Mouse (Mus musculus): Measurements from ENCODE around the gene Phactr2. TPM values are rescaled to one million over a fixed set of nuclear protein-coding genes. Genes with fewer than 3 reads are reported as not detected.

Gene Phactr2
- polyA plus RNA-seq, 1 experiment from 2014 or later = 41.5 TPM

GRCm38 (mm10) chr10:13271716-13272115, 202.5 kb downstream of the Phactr2 start:
- WGBS = 76% methylated on average over 8 of the region's 8 CpGs

GRCm38 (mm10) chr10:13271099-13271498, 203.1 kb downstream of the Phactr2 start:
- no peaks in the 10 kb centered on the region for H3K4me1 ChIP-seq (ENCODE audit: control insufficient read depth, insufficient read depth, low read length)
- H3K36me3 ChIP-seq (ENCODE audit: control insufficient read depth, insufficient read depth, low read length) = no peaks in the 10 kb centered on the region
- H3K9me3 ChIP-seq (ENCODE audit: control insufficient read depth, low read length) = no peaks in the 10 kb centered on the region
- no peak overlapping the region for H3K4me3 ChIP-seq (ENCODE audit: low read length)
- H3K4me2 ChIP-seq (replicated peaks; ENCODE audit: low read depth, low read length) = no peak overlapping the region
- no peak overlapping the region for H3K27ac ChIP-seq (ENCODE audit: low read depth, low read length)
- no peak for ATAC-seq (ENCODE audit: low FRiP score, low TSS enrichment)
- no peak overlapping the region for H3K9ac ChIP-seq (ENCODE audit: low read depth, low read length)
- no peaks in the 10 kb centered on the region for H3K27me3 ChIP-seq (ENCODE audit: control insufficient read depth, insufficient read depth, low read length)
- 42% methylated on average over 7 of the region's 7 CpGs for WGBS

More at GRCm38 (mm10) chr10:13271716-13272115, 202.5 kb downstream of the Phactr2 start:
- Histone ChIP-seq H3K27me3 (ENCODE audit: control insufficient read depth, insufficient read depth, low read length) (no peaks in the 10 kb centered on the region), H3K4me1 (ENCODE audit: control insufficient read depth, insufficient read depth, low read length) (no peaks in the 10 kb centered on the region), H3K27ac (ENCODE audit: low read depth, low read length) (no peak overlapping the region), H3K4me3 (ENCODE audit: low read length) (no peak overlapping the region), H3K9me3 (ENCODE audit: control insufficient read depth, low read length) (no peaks in the 10 kb centered on the region), H3K9ac (ENCODE audit: low read depth, low read length) (no peak overlapping the region), H3K36me3 (ENCODE audit: control insufficient read depth, insufficient read depth, low read length) (no peaks in the 10 kb centered on the region), H3K4me2 (replicated peaks; ENCODE audit: low read depth, low read length) (no peak overlapping the region)
- no peak for ATAC-seq (ENCODE audit: low FRiP score, low TSS enrichment)

GRCm38 (mm10) chr10:13270270-13270669, 203.9 kb downstream of the Phactr2 start:
- Histone ChIP-seq H3K36me3 (ENCODE audit: control insufficient read depth, insufficient read depth, low read length) (no peaks in the 10 kb centered on the region), H3K9ac (ENCODE audit: low read depth, low read length) (no peak overlapping the region), H3K4me3 (ENCODE audit: low read length) (no peak overlapping the region), H3K9me3 (ENCODE audit: control insufficient read depth, low read length) (no peaks in the 10 kb centered on the region), H3K27ac (ENCODE audit: low read depth, low read length) (no peak overlapping the region), H3K4me1 (ENCODE audit: control insufficient read depth, insufficient read depth, low read length) (no peaks in the 10 kb centered on the region), H3K4me2 (replicated peaks; ENCODE audit: low read depth, low read length) (no peak overlapping the region), H3K27me3 (ENCODE audit: control insufficient read depth, insufficient read depth, low read length) (no peaks in the 10 kb centered on the region)
- no peak for ATAC-seq (ENCODE audit: low FRiP score, low TSS enrichment)
- WGBS = 74% methylated on average over 7 of the region's 7 CpGs

- H3K4me1 ChIP-seq (ENCODE audit: control insufficient read depth, insufficient read depth, low read length) = peaks cover 14% of the 10 kb centered on the region
- WGBS = 85% methylated on average over 3 of the region's 3 CpGs
- ATAC-seq (ENCODE audit: low FRiP score, low TSS enrichment) = no peak
- H3K4me2 ChIP-seq (replicated peaks; ENCODE audit: low read depth, low read length) = no peak overlapping the region
- H3K27me3 ChIP-seq (ENCODE audit: control insufficient read depth, insufficient read depth, low read length) = no peaks in the 10 kb centered on the region
- H3K9me3 ChIP-seq (ENCODE audit: control insufficient read depth, low read length) = no peaks in the 10 kb centered on the region
- H3K9ac ChIP-seq (ENCODE audit: low read depth, low read length) = no peak overlapping the region
- peaks cover 2% of the 10 kb centered on the region; the same call in 1 of the 2 replicates for H3K36me3 ChIP-seq (ENCODE audit: control insufficient read depth, insufficient read depth, low read length)
- H3K4me3 ChIP-seq (ENCODE audit: low read length) = no peak overlapping the region
- H3K27ac ChIP-seq (ENCODE audit: low read depth, low read length) = no peak overlapping the region
Measured at GRCm38 (mm10) chr10:13259251-13259650, 215.0 kb downstream of the Phactr2 start.

GRCm38 (mm10) chr10:13256196-13256595, 218.0 kb downstream of the Phactr2 start:
- 61% methylated on average over 7 of the region's 7 CpGs for WGBS
- Histone ChIP-seq H3K4me3 (ENCODE audit: low read length) (no peak overlapping the region), H3K27me3 (ENCODE audit: control insufficient read depth, insufficient read depth, low read length) (no peaks in the 10 kb centered on the region), H3K9ac (ENCODE audit: low read depth, low read length) (no peak overlapping the region), H3K9me3 (ENCODE audit: control insufficient read depth, low read length) (no peaks in the 10 kb centered on the region), H3K4me1 (ENCODE audit: control insufficient read depth, insufficient read depth, low read length) (peaks cover 14% of the 10 kb centered on the region), H3K27ac (ENCODE audit: low read depth, low read length) (0 out of 2 replicates have a peak overlapping the region, but pooled peaks have one; percentile 17), H3K4me2 (replicated peaks; ENCODE audit: low read depth, low read length) (no peak overlapping the region), H3K36me3 (ENCODE audit: control insufficient read depth, insufficient read depth, low read length) (peaks cover 14% of the 10 kb centered on the region)
- ATAC-seq (ENCODE audit: low FRiP score, low TSS enrichment) = 0 out of 2 replicates have a peak, but pooled peaks have one; percentile 55

- no peaks in the 10 kb centered on the region for H3K27me3 ChIP-seq (ENCODE audit: control insufficient read depth, insufficient read depth, low read length)
- WGBS = 45% methylated on average over 2 of the region's 2 CpGs
- no peak overlapping the region for H3K4me3 ChIP-seq (ENCODE audit: low read length)
- no peak for ATAC-seq (ENCODE audit: low FRiP score, low TSS enrichment)
- no peak overlapping the region for H3K9ac ChIP-seq (ENCODE audit: low read depth, low read length)
- H3K27ac ChIP-seq (ENCODE audit: low read depth, low read length) = no peak overlapping the region
- H3K9me3 ChIP-seq (ENCODE audit: control insufficient read depth, low read length) = no peaks in the 10 kb centered on the region
- H3K4me2 ChIP-seq (replicated peaks; ENCODE audit: low read depth, low read length) = no peak overlapping the region
- H3K4me1 ChIP-seq (ENCODE audit: control insufficient read depth, insufficient read depth, low read length) = no peaks in the 10 kb centered on the region
- H3K36me3 ChIP-seq (ENCODE audit: control insufficient read depth, insufficient read depth, low read length) = peaks cover 24% of the 10 kb centered on the region
Measured at GRCm38 (mm10) chr10:13250280-13250679, 223.9 kb downstream of the Phactr2 start.

- Histone ChIP-seq H3K4me2 (replicated peaks; ENCODE audit: low read depth, low read length) (no peak overlapping the region), H3K36me3 (ENCODE audit: control insufficient read depth, insufficient read depth, low read length) (peaks cover 28% of the 10 kb centered on the region), H3K4me1 (ENCODE audit: control insufficient read depth, insufficient read depth, low read length) (no peaks in the 10 kb centered on the region; the same call in 1 of the 2 replicates), H3K4me3 (ENCODE audit: low read length) (no peak overlapping the region), H3K27ac (ENCODE audit: low read depth, low read length) (no peak overlapping the region), H3K27me3 (ENCODE audit: control insufficient read depth, insufficient read depth, low read length) (no peaks in the 10 kb centered on the region), H3K9me3 (ENCODE audit: control insufficient read depth, low read length) (no peaks in the 10 kb centered on the region), H3K9ac (ENCODE audit: low read depth, low read length) (no peak overlapping the region)
- 92% methylated on average over 8 of the region's 8 CpGs for WGBS
- ATAC-seq (ENCODE audit: low FRiP score, low TSS enrichment) = no peak
Measured at GRCm38 (mm10) chr10:13249126-13249525, 225.1 kb downstream of the Phactr2 start.

GRCm38 (mm10) chr10:13245714-13246113, 228.5 kb downstream of the Phactr2 start:
- H3K27me3 ChIP-seq (ENCODE audit: control insufficient read depth, insufficient read depth, low read length) = no peaks in the 10 kb centered on the region
- peaks cover 13% of the 10 kb centered on the region; the same call in 1 of the 2 replicates for H3K36me3 ChIP-seq (ENCODE audit: control insufficient read depth, insufficient read depth, low read length)
- H3K4me3 ChIP-seq (ENCODE audit: low read length) = no peak overlapping the region
- H3K27ac ChIP-seq (ENCODE audit: low read depth, low read length) = no peak overlapping the region
- no peak overlapping the region for H3K9ac ChIP-seq (ENCODE audit: low read depth, low read length)
- WGBS = 56% methylated on average over 6 of the region's 6 CpGs
- no peaks in the 10 kb centered on the region for H3K9me3 ChIP-seq (ENCODE audit: control insufficient read depth, low read length)
- no peak for ATAC-seq (ENCODE audit: low FRiP score, low TSS enrichment)
- no peak overlapping the region for H3K4me2 ChIP-seq (replicated peaks; ENCODE audit: low read depth, low read length)
- no peaks in the 10 kb centered on the region; the same call in 1 of the 2 replicates for H3K4me1 ChIP-seq (ENCODE audit: control insufficient read depth, insufficient read depth, low read length)

GRCm38 (mm10) chr10:13244192-13244591, 230.0 kb downstream of the Phactr2 start:
- WGBS = 47% methylated on average over 3 of the region's 3 CpGs
- no peak overlapping the region for H3K9ac ChIP-seq (ENCODE audit: low read depth, low read length)
- no peak for ATAC-seq (ENCODE audit: low FRiP score, low TSS enrichment)
- no peak overlapping the region for H3K4me3 ChIP-seq (ENCODE audit: low read length)
- no peak overlapping the region for H3K27ac ChIP-seq (ENCODE audit: low read depth, low read length)
- no peaks in the 10 kb centered on the region for H3K9me3 ChIP-seq (ENCODE audit: control insufficient read depth, low read length)
- H3K4me1 ChIP-seq (ENCODE audit: control insufficient read depth, insufficient read depth, low read length) = no peaks in the 10 kb centered on the region; the same call in 1 of the 2 replicates
- H3K36me3 ChIP-seq (ENCODE audit: control insufficient read depth, insufficient read depth, low read length) = peaks cover 17% of the 10 kb centered on the region; the same call in 1 of the 2 replicates
- no peaks in the 10 kb centered on the region for H3K27me3 ChIP-seq (ENCODE audit: control insufficient read depth, insufficient read depth, low read length)
- H3K4me2 ChIP-seq (replicated peaks; ENCODE audit: low read depth, low read length) = no peak overlapping the region

Data from kidney, embryonic 14.5 days (tissue).